Mouse (Mus musculus): ENCODE measurements around the gene Rrp1. TPM values are rescaled to one million over a fixed set of nuclear protein-coding genes. Genes with fewer than 3 reads are reported as not detected.

Gene Rrp1
- 319 and 355 TPM in 2 replicates for polyA plus RNA-seq (2016; fragmentation: Nextera tagmentation; extraction: Ambion mirVana)

GRCm38 (mm10) chr10:78412319-78413151, at the start of gene Rrp1:
TSS of gene Rrp1 (minus strand) at chr10:78413043.
- peak within 1 kb of the TSS; percentile 87 for H3K27ac ChIP-seq (replicated peaks)

GRCm38 (mm10) chr10:78461767-78462166, 48.9 kb upstream of the Rrp1 start:
- no peaks in the 10 kb centered on the region for H3K9me3 ChIP-seq (replicated peaks)
- H3K27ac ChIP-seq (replicated peaks), result no peak overlapping the region
- H3K4me1 ChIP-seq, result peaks cover 42% of the 10 kb centered on the region
- no peak for DNase-seq (ENCODE audit: low spot score)
- no peak overlapping the region for H3K4me3 ChIP-seq
- H3K27me3 ChIP-seq (ENCODE audit: low read depth, poor library complexity, severe bottlenecking), result peaks cover 16% of the 10 kb centered on the region
- 77% methylated on average over 4 of the region's 4 CpGs for WGBS
- no peaks in the 10 kb centered on the region for H3K36me3 ChIP-seq

More at GRCm38 (mm10) chr10:78412319-78413151, at the start of gene Rrp1:
- H3K27me3 ChIP-seq (ENCODE audit: low read depth, poor library complexity, severe bottlenecking), result no peaks in the 10 kb centered on the region
- WGBS, result under 1% methylated on average over 70 of the region's 70 CpGs
- H3K36me3 ChIP-seq, result peaks cover 36% of the 10 kb centered on the region
- no peaks in the 10 kb centered on the region for H3K9me3 ChIP-seq (replicated peaks)
- peak; percentile 93 for DNase-seq (ENCODE audit: low spot score)
- peak within 1 kb of the TSS; percentile 88 for H3K4me3 ChIP-seq
- H3K4me1 ChIP-seq, result peaks cover 17% of the 10 kb centered on the region

- DNase-seq (ENCODE audit: low spot score), result no peak
- no peaks in the 10 kb centered on the region for H3K36me3 ChIP-seq
- WGBS, result 46% methylated on average over 4 of the region's 5 CpGs
These were observed 47.6 kb upstream of the Rrp1 start for GRCm38 (mm10) chr10:78460463-78460862.

GRCm38 (mm10) chr10:78458348-78459111, 45.7 kb upstream of the Rrp1 start:
- Histone ChIP-seq H3K4me1 (peaks cover 33% of the 10 kb centered on the region), H3K36me3 (no peaks in the 10 kb centered on the region), H3K27ac (replicated peaks) (peak overlapping the region; percentile 24; the same call in 1 of the 2 replicates), H3K4me3 (no peak overlapping the region), H3K27me3 (ENCODE audit: low read depth, poor library complexity, severe bottlenecking) (peaks cover 9% of the 10 kb centered on the region), H3K9me3 (replicated peaks) (no peaks in the 10 kb centered on the region)
- DNase-seq (ENCODE audit: low spot score), result no peak
- WGBS, result 61% methylated on average over 5 of the region's 5 CpGs

More at GRCm38 (mm10) chr10:78460463-78460862, 47.6 kb upstream of the Rrp1 start:
- Histone ChIP-seq H3K4me1 (peaks cover 43% of the 10 kb centered on the region), H3K27ac (replicated peaks) (no peak overlapping the region), H3K4me3 (no peak overlapping the region), H3K27me3 (ENCODE audit: low read depth, poor library complexity, severe bottlenecking) (peaks cover 16% of the 10 kb centered on the region), H3K9me3 (replicated peaks) (no peaks in the 10 kb centered on the region)

- H3K4me3 ChIP-seq, result 0 out of 2 replicates have a peak overlapping the region, but pooled peaks have one; percentile 4
- peaks cover 36% of the 10 kb centered on the region for H3K4me1 ChIP-seq
- H3K36me3 ChIP-seq, result no peaks in the 10 kb centered on the region
- WGBS, result 31% methylated on average over 10 of the region's 10 CpGs
- DNase-seq (ENCODE audit: low spot score), result no peak
- H3K27me3 ChIP-seq (ENCODE audit: low read depth, poor library complexity, severe bottlenecking), result peaks cover 1% of the 10 kb centered on the region; the same call in 1 of the 2 replicates
- H3K9me3 ChIP-seq (replicated peaks), result no peaks in the 10 kb centered on the region
- peak overlapping the region; percentile 24 for H3K27ac ChIP-seq (replicated peaks)
These were observed 44.9 kb upstream of the Rrp1 start for GRCm38 (mm10) chr10:78457495-78458347.

- Histone ChIP-seq H3K27ac (replicated peaks) (no peak overlapping the region), H3K27me3 (ENCODE audit: low read depth, poor library complexity, severe bottlenecking) (no peaks in the 10 kb centered on the region), H3K36me3 (no peaks in the 10 kb centered on the region), H3K4me3 (no peak overlapping the region), H3K9me3 (replicated peaks) (no peaks in the 10 kb centered on the region), H3K4me1 (peaks cover 46% of the 10 kb centered on the region)
- 96% methylated on average over 13 of the region's 13 CpGs for WGBS
- no peak for DNase-seq (ENCODE audit: low spot score)
These were observed 43.9 kb upstream of the Rrp1 start for GRCm38 (mm10) chr10:78456696-78457095.

- Histone ChIP-seq H3K4me3 (no peak overlapping the region), H3K9me3 (replicated peaks) (no peaks in the 10 kb centered on the region), H3K27ac (replicated peaks) (peak overlapping the region; percentile 69), H3K4me1 (peaks cover 34% of the 10 kb centered on the region), H3K27me3 (ENCODE audit: low read depth, poor library complexity, severe bottlenecking) (no peaks in the 10 kb centered on the region), H3K36me3 (peaks cover 24% of the 10 kb centered on the region)
- peak; percentile 42 for DNase-seq (ENCODE audit: low spot score)
- 33% methylated on average over 4 of the region's 4 CpGs for WGBS
These were observed 39.8 kb upstream of the Rrp1 start for GRCm38 (mm10) chr10:78452641-78453040.

GRCm38 (mm10) chr10:78450761-78451160, 37.9 kb upstream of the Rrp1 start:
- peaks cover 30% of the 10 kb centered on the region for H3K4me1 ChIP-seq
- peaks cover 36% of the 10 kb centered on the region for H3K36me3 ChIP-seq
- 90% methylated on average over 5 of the region's 5 CpGs for WGBS
- DNase-seq (ENCODE audit: low spot score), result no peak
- no peak overlapping the region for H3K4me3 ChIP-seq
- H3K9me3 ChIP-seq (replicated peaks), result no peaks in the 10 kb centered on the region
- H3K27me3 ChIP-seq (ENCODE audit: low read depth, poor library complexity, severe bottlenecking), result no peaks in the 10 kb centered on the region
- no peak overlapping the region for H3K27ac ChIP-seq (replicated peaks)

GRCm38 (mm10) chr10:78447396-78447795, 34.6 kb upstream of the Rrp1 start:
- WGBS, result 83% methylated on average over 3 of the region's 3 CpGs
- no peak overlapping the region for H3K27ac ChIP-seq (replicated peaks)
- no peak overlapping the region for H3K4me3 ChIP-seq
- peaks cover 9% of the 10 kb centered on the region for H3K4me1 ChIP-seq
- no peak for DNase-seq (ENCODE audit: low spot score)
- H3K36me3 ChIP-seq, result peaks cover 53% of the 10 kb centered on the region
- H3K27me3 ChIP-seq (ENCODE audit: low read depth, poor library complexity, severe bottlenecking), result no peaks in the 10 kb centered on the region
- H3K9me3 ChIP-seq (replicated peaks), result no peaks in the 10 kb centered on the region

GRCm38 (mm10) chr10:78446195-78446594, 33.4 kb upstream of the Rrp1 start:
- Histone ChIP-seq H3K27me3 (ENCODE audit: low read depth, poor library complexity, severe bottlenecking) (no peaks in the 10 kb centered on the region), H3K27ac (replicated peaks) (no peak overlapping the region), H3K4me1 (no peaks in the 10 kb centered on the region), H3K4me3 (no peak overlapping the region), H3K9me3 (replicated peaks) (no peaks in the 10 kb centered on the region), H3K36me3 (peaks cover 55% of the 10 kb centered on the region)
- 92% methylated on average over 3 of the region's 3 CpGs for WGBS
- no peak for DNase-seq (ENCODE audit: low spot score)

GRCm38 (mm10) chr10:78442292-78442691, 29.4 kb upstream of the Rrp1 start:
- Histone ChIP-seq H3K27me3 (ENCODE audit: low read depth, poor library complexity, severe bottlenecking) (no peaks in the 10 kb centered on the region), H3K36me3 (peaks cover 31% of the 10 kb centered on the region), H3K4me3 (no peak overlapping the region), H3K27ac (replicated peaks) (no peak overlapping the region), H3K4me1 (no peaks in the 10 kb centered on the region), H3K9me3 (replicated peaks) (no peaks in the 10 kb centered on the region)
- no peak for DNase-seq (ENCODE audit: low spot score)
- 94% methylated on average over 3 of the region's 3 CpGs for WGBS

GRCm38 (mm10) chr10:78441606-78442005, 28.8 kb upstream of the Rrp1 start:
- H3K36me3 ChIP-seq, result peaks cover 25% of the 10 kb centered on the region
- no peak overlapping the region for H3K4me3 ChIP-seq
- no peak overlapping the region for H3K27ac ChIP-seq (replicated peaks)
- H3K27me3 ChIP-seq (ENCODE audit: low read depth, poor library complexity, severe bottlenecking), result no peaks in the 10 kb centered on the region
- no peaks in the 10 kb centered on the region for H3K4me1 ChIP-seq
- no peaks in the 10 kb centered on the region for H3K9me3 ChIP-seq (replicated peaks)
- WGBS, result 86% methylated on average over 5 of the region's 5 CpGs
- no peak for DNase-seq (ENCODE audit: low spot score)
